Mouse (Mus musculus) forebrain, embryonic 14.5 days (tissue): Measurements from ENCODE around the gene Irak4. TPM values are rescaled to one million over a fixed set of nuclear protein-coding genes. Genes with fewer than 3 reads are reported as not detected.

Source experiments
- ATAC-seq: fragments of 200-750 bp; cut with Nextera tagmentation; 2 replicates; pipeline ENCODE4 v1.8.0; 2017; ENCODE audit warnings: mild to moderate bottlenecking, moderate library complexity
- DNase-seq: peaks from one replicate; pipeline ENCODE4 v3.0.0-alpha.2; 2015; ENCODE audit warnings: low spot score
- H3K27ac ChIP-seq: fragments of 300-500 bp; sonication (generic); 2 replicates; pipeline ENCODE4 v1.5.1; 2014; ENCODE audit warnings: low read depth, mild to moderate bottlenecking, control low read depth, low read length, moderate library complexity
- H3K27me3 ChIP-seq: fragments of 300-500 bp; sonication (generic); replicated peaks from 2 replicates; pipeline ENCODE4 v1.6.1; 2014; ENCODE audit warnings: low read length, control low read depth, mixed read lengths; ENCODE audit not compliant: control insufficient read depth, insufficient read depth
- H3K36me3 ChIP-seq: fragments of 300-500 bp; sonication (generic); 2 replicates; pipeline ENCODE4 v1.6.1; 2014; ENCODE audit warnings: low read length, control low read depth; ENCODE audit not compliant: control insufficient read depth, insufficient read depth
- H3K4me1 ChIP-seq: fragments of 300-500 bp; sonication (generic); 2 replicates; pipeline ENCODE4 v1.6.1; 2014; ENCODE audit warnings: antibody characterized with exemption, low read length, control low read depth; ENCODE audit not compliant: control insufficient read depth, insufficient read depth
- H3K4me2 ChIP-seq: fragments of 300-500 bp; sonication (generic); 2 replicates; pipeline ENCODE4 v1.6.1; 2014; ENCODE audit warnings: mild to moderate bottlenecking, control low read depth, low read length
- H3K4me3 ChIP-seq: fragments of 300-500 bp; sonication (generic); 2 replicates; pipeline ENCODE4 v1.5.1; 2014; ENCODE audit warnings: low read depth, low read length, control low read depth
- H3K9ac ChIP-seq: fragments of 300-500 bp; sonication (generic); 2 replicates; pipeline ENCODE4 v1.6.1; 2014; ENCODE audit warnings: mild to moderate bottlenecking, low read length, control low read depth, moderate library complexity
- H3K9me3 ChIP-seq: fragments of 300-500 bp; sonication (generic); replicated peaks from 2 replicates; pipeline ENCODE4 v1.6.1; 2016; ENCODE audit warnings: low read length, control low read depth, mixed read lengths; ENCODE audit not compliant: control insufficient read depth
- WGBS: fragments of 180-500 bp; shearing (Covaris S2); extraction: QIAGEN DNeasy Blood & Tissue Kit; methylation state at CpG from one replicate; pipeline ENCODE4 v1.1.7; 2014; 5-methylcytosine and 5-hydroxymethylcytosine counted together
- polyA plus RNA-seq: library from polyadenylated mRNA; unstranded; fragments of >200 nt; fragmentation: Nextera tagmentation; extraction: Ambion mirVana; gene quantifications from 2 replicates; pipeline ENCODE4 v1.2.1, GENCODE M21; 2014

Gene Irak4
- polyA plus RNA-seq, 1 experiment from 2014 or later: 0.97 TPM

- H3K4me2 ChIP-seq: no peak overlapping the region
- no peak overlapping the region for H3K4me3 ChIP-seq
- no peak for ATAC-seq
- H3K9me3 ChIP-seq: no peaks in the 10 kb centered on the region
- no peak overlapping the region for H3K9ac ChIP-seq
- whole genome bisulfite sequencing: 78% methylated on average over 1 of the region's 1 CpGs
- H3K27ac ChIP-seq: no peak overlapping the region
- no peaks in the 10 kb centered on the region for H3K36me3 ChIP-seq
- DNase-seq: no peak
- H3K4me1 ChIP-seq: no peaks in the 10 kb centered on the region
- no peaks in the 10 kb centered on the region for H3K27me3 ChIP-seq
These were observed 50.1 kb downstream of the Irak4 start for GRCm38 (mm10) chr15:94593586-94593985.

DNA sequence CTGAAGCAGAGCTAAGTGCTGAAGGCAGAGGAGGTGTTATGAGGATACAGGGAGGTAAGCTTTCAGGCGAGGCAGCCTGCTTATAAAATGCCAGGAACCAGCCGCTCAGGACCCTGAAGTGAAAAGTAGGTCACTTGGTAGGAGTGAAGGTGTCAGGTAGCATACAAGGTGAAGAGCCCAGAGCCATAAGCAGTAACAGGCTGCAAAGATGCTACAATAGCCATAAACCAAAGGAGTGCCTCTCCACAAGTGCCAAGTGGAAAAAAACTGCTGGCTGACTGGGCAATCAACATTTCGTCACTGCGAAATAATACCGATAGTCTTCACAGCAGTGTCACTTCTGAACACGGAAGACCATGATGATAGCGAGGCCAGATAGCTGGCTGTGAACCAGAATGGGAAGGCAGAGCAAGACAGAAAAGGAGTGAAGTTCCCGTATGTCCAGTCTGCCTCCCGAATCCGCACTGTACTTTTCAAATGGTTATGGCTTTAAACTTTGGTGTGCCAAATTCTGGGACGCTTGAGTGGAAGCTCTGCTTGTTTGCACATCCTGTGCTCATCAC lies 56.8 kb downstream of the Irak4 start:
- DNase-seq: no peak
- WGBS: 88% methylated on average over 11 of the region's 11 CpGs
- Histone ChIP-seq H3K4me3 (no peak overlapping the region), H3K4me2 (no peak overlapping the region), H3K4me1 (no peaks in the 10 kb centered on the region), H3K9ac (no peak overlapping the region), H3K27me3 (no peaks in the 10 kb centered on the region), H3K27ac (no peak overlapping the region), H3K9me3 (no peaks in the 10 kb centered on the region), H3K36me3 (no peaks in the 10 kb centered on the region)
- no peak for ATAC-seq

DNA sequence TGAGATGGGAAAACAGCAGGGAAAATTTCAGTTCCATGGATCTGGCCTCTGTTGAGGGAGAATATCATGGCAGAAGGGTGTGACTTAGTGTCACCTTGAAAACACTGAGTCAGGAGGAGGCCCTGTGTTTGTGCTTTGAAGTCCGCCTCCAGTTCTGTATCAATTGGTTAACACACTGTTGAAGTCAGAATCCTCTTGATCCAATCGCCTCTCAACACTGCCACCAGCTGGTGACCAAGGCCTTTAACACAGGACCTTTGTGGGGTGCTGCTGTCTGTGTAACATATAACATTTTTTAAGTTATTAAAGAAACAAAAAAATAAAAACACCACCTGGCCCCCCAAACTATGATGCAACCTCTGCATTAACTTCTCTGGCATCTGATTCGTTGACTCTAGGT lies 57.9 kb downstream of the Irak4 start:
- WGBS: 23% methylated on average over 3 of the region's 3 CpGs

GRCm38 (mm10) chr15:94602441-94602840 lies 59.0 kb downstream of the Irak4 start:
- no peaks in the 10 kb centered on the region for H3K27me3 ChIP-seq
- H3K9ac ChIP-seq: no peak overlapping the region
- H3K4me1 ChIP-seq: no peaks in the 10 kb centered on the region
- H3K27ac ChIP-seq: no peak overlapping the region
- 75% methylated on average over 3 of the region's 3 CpGs for WGBS
- peak; percentile 12 for DNase-seq
- H3K4me3 ChIP-seq: no peak overlapping the region
- ATAC-seq: no peak
- H3K9me3 ChIP-seq: no peaks in the 10 kb centered on the region
- no peaks in the 10 kb centered on the region for H3K36me3 ChIP-seq
- H3K4me2 ChIP-seq: no peak overlapping the region

More for the DNA sequence above, 57.9 kb downstream of the Irak4 start:
- Histone ChIP-seq H3K27me3 (no peaks in the 10 kb centered on the region), H3K27ac (no peak overlapping the region), H3K9ac (no peak overlapping the region), H3K9me3 (no peaks in the 10 kb centered on the region), H3K4me2 (no peak overlapping the region), H3K4me3 (no peak overlapping the region), H3K36me3 (no peaks in the 10 kb centered on the region), H3K4me1 (no peaks in the 10 kb centered on the region)
- no peak for ATAC-seq
- peak; percentile 57 for DNase-seq

GRCm38 (mm10) chr15:94607768-94608167 lies 64.3 kb downstream of the Irak4 start:
- no peaks in the 10 kb centered on the region for H3K4me1 ChIP-seq

DNA sequence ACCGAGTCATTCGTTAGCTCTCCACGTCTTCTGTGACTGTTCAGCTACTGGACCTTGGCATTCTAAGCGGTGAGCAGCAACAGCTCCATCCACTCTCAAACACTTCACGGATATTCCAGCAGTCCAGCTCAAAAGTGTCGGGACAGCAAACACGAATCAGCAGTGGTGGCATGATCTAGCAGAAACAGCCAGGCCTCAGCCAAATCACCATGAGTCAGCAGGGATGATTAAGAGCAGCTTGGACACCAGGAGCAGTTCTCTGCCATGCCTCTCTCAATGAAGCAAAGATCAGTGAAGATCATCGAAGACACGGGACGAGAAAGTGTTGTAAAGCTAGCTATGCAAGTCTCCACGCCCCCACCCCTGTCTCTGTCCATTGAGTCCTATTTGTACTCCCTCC lies 72.6 kb downstream of the Irak4 start:
- H3K4me1 ChIP-seq: no peaks in the 10 kb centered on the region
- 93% methylated on average over 11 of the region's 11 CpGs for WGBS
- no peak for ATAC-seq
- H3K9me3 ChIP-seq: no peaks in the 10 kb centered on the region
- no peak overlapping the region for H3K27ac ChIP-seq
- H3K9ac ChIP-seq: no peak overlapping the region
- no peak for DNase-seq
- no peaks in the 10 kb centered on the region for H3K27me3 ChIP-seq
- H3K4me3 ChIP-seq: no peak overlapping the region
- no peaks in the 10 kb centered on the region for H3K36me3 ChIP-seq
- H3K4me2 ChIP-seq: no peak overlapping the region

More at GRCm38 (mm10) chr15:94607768-94608167, 64.3 kb downstream of the Irak4 start:
- Histone ChIP-seq H3K27ac (no peak overlapping the region), H3K9me3 (no peaks in the 10 kb centered on the region), H3K9ac (no peak overlapping the region), H3K27me3 (no peaks in the 10 kb centered on the region), H3K4me3 (no peak overlapping the region), H3K4me2 (no peak overlapping the region), H3K36me3 (no peaks in the 10 kb centered on the region)
- ATAC-seq (no peak), DNase-seq (no peak)
- 92% methylated on average over 8 of the region's 8 CpGs for WGBS

DNA sequence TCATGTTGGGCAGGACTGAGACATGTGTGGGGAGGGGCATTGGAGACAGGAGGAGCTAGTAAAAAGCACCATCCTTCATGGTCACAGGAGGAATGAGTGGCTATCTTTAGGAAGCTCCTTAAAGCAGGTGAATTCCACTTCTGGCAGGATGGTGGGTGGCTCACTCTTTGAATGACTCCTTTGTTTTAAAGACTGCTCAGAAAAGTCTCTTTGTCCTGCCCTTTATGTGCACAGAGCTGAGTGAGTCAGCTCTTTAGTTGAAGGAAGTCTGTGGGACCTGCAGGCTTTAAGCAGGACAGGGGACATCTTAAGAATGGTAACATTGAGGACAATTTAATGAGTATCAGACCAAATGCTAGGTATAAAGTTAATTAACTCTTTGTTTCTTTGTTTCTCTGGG lies 77.5 kb downstream of the Irak4 start:
- no peak for ATAC-seq
- no peaks in the 10 kb centered on the region for H3K4me1 ChIP-seq
- no peaks in the 10 kb centered on the region for H3K36me3 ChIP-seq

DNA sequence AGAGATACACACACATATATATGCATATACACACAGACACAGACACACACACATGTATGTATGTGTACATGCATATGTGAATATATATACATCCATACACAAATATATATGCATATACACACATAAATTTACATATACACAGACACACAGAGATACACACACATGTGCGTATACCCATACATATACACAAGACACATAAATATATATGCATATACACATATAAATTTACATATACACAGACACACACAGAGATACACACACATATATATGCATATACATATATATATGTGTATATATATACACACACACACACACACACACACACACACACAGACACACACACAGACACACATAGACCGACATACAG lies 85.0 kb downstream of the Irak4 start:
- ATAC-seq (0 out of 2 replicates have a peak, but pooled peaks have one; percentile 12), DNase-seq (no peak)
- Histone ChIP-seq H3K27me3 (peaks cover 10% of the 10 kb centered on the region), H3K36me3 (no peaks in the 10 kb centered on the region), H3K9ac (peak overlapping the region; percentile 77), H3K4me3 (peak overlapping the region; percentile 63), H3K27ac (no peak overlapping the region), H3K4me2 (peak overlapping the region; percentile 99), H3K4me1 (no peaks in the 10 kb centered on the region), H3K9me3 (no peaks in the 10 kb centered on the region)
- WGBS: 51% methylated on average over 2 of the region's 2 CpGs

More for the DNA sequence above, 77.5 kb downstream of the Irak4 start:
- no peak for DNase-seq
- Histone ChIP-seq H3K9ac (no peak overlapping the region), H3K4me2 (no peak overlapping the region), H3K9me3 (no peaks in the 10 kb centered on the region), H3K27ac (no peak overlapping the region), H3K4me3 (no peak overlapping the region), H3K27me3 (no peaks in the 10 kb centered on the region)

DNA sequence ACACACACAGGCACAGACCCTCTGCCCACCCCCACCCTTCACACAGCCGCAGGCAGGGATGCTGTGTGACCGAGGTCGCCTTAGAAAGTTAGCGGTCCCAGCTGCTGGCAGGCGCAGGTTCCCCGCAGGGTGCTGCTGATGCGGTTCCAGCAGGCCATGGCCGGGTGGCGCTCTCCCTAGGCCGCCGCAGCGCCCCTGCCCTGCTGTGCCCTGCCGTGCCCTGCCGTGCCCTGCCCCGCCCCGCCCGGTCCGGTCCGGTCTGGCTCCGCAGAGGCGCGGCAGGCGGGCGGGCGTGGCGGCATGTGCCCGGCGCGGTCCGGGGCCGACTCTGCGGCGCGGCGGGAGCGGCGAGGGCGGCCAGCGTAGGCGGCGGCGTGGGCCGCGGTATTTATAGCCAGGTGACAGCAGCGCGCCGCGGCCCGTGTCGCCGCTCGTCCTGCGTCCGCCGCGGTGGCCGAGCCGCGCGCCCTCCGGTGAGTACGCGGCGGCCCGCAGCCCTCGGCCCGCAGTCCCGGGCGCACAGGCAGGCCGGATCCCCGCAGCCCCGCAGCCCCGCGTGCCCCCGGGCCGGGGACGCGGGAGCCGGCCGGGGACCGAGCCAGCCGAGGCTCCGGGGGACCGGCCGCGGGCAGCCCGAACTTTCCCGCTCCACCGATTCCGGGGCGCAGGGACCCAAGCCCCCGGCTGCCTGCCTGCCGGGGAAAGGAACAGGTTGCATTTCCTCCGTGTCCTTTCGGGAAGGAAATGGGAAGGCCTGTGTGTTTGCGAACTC lies 85.6 kb downstream of the Irak4 start, which contains the start of gene Tmem117:
TSS of gene Tmem117 (plus strand) at position 403 of the 772 bp plus-strand sequence.
- Histone ChIP-seq H3K9me3 (no peaks in the 10 kb centered on the region), H3K36me3 (no peaks in the 10 kb centered on the region), H3K27ac (no peak within 1 kb of the TSS), H3K4me3 (peak within 1 kb of the TSS; percentile 63), H3K9ac (peak within 1 kb of the TSS; percentile 77), H3K4me1 (no peaks in the 10 kb centered on the region), H3K27me3 (peaks cover 10% of the 10 kb centered on the region), H3K4me2 (peak within 1 kb of the TSS; percentile 99)
- 1% methylated on average over 61 of the region's 96 CpGs for WGBS
- peak; percentile 24 for DNase-seq
- peak; percentile 67 for ATAC-seq
